Mouse (Mus musculus): ENCODE results near the gene Dync1i1.

The Dync1i1 gene

GRCm38 (mm10) chr6:6070015-6070414 lies 344.6 kb downstream of the Dync1i1 start:
- DNase-seq (ENCODE audit: low spot score): no peak

DNA sequence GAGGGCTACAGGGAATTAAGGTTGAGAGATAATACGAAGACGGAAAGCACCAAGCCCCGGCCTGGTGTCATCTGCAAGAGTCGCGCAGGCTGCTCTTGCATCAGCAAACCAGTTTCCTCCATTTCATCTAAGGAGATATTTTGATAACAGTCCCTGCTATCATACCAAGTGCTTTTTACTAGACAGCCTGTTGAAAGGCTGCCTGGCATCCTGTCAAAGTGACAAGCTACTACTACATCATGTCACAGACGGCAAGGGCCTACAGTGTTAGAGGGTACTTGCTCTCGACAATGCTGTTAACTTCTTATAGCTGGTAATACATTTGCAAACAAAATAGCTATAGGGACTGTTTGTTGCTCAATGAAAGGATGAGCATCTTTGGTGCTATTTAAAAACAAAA lies 345.6 kb downstream of the Dync1i1 start:
- DNase-seq (ENCODE audit: low spot score): no peak

- DNase-seq (ENCODE audit: low spot score): no peak
These were observed 350.6 kb downstream of the Dync1i1 start for GRCm38 (mm10) chr6:6075940-6076447.

DNA sequence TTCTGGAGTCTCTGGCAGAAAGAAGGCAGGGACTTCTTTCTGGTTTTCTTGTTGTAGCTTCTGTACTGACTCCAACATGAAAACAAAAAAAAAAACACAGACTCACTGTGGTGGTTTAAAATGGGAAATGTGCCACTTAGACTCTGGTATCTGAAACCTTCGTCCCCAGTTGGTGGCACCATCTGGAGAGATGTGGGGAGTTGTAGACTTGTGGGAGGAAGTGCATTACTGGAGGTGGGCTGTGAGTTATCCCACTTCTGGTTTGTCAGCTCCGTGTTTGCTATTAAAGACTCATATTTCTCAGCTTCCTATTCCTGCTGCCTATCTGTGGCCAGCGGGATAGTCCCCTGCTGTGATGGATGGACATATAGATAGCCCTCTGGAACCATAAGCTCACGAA lies 351.8 kb downstream of the Dync1i1 start:
- DNase-seq (ENCODE audit: low spot score): no peak
